8 mouse cellular contexts compared by ENCODE assay signal in the genomic region with DNA sequence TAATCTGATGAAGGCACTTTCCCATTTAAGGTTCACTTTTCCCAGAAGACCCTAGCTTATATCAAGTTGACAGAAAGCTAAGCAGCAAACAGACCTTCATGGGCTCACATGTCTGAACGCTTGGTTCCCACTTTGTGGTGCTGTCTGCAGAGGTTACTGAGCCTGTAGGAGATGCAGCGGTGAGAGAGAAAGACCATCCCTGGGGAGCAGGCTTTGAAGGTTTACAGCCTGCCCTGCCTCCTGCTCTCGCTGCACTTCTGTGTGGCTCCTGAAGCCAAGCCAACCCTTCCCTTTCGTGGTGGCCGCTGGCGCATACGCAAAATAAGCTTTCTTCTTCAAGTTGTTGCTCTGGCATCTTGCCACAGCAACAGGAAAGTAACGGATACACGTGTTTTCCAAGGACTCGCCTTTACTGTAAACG. TPM values are rescaled to one million over a fixed set of nuclear protein-coding genes. Genes with fewer than 3 reads are reported as not detected.
DNase-seq lines count a peak whose midpoint lies in the region; ATAC-seq lines count a peak whose summit lies in the region.

A gene (plus strand): TSS at position 35 of the 421 bp plus-strand sequence.

- no peaks in the 10 kb centered on the region for H3K27me3 ChIP-seq in forebrain, embryonic 13.5 days
- H3K27me3 ChIP-seq in forebrain, embryonic 11.5 days (ENCODE audit: control insufficient read depth, insufficient read depth, low read length) = no peaks in the 10 kb centered on the region
- no peaks in the 10 kb centered on the region for H3K27me3 ChIP-seq in embryonic facial prominence, embryonic 11.5 days (ENCODE audit: control insufficient read depth, insufficient read depth, low read length)

- H3K9ac ChIP-seq in forebrain, embryonic 13.5 days = no peak within 1 kb of the TSS
- H3K9ac ChIP-seq in forebrain, embryonic 11.5 days (ENCODE audit: low read length) = no peak within 1 kb of the TSS
- no peak within 1 kb of the TSS for H3K9ac ChIP-seq in embryonic facial prominence, embryonic 11.5 days (replicated peaks; ENCODE audit: low read length)

- no peak within 1 kb of the TSS for H3K27ac ChIP-seq in forebrain, embryonic 13.5 days
- H3K27ac ChIP-seq in forebrain, embryonic 11.5 days (ENCODE audit: low read depth, low read length) = no peak within 1 kb of the TSS
- H3K27ac ChIP-seq in embryonic facial prominence, embryonic 11.5 days (replicated peaks; ENCODE audit: low read depth, low read length) = no peak within 1 kb of the TSS

- no peak for ATAC-seq in forebrain, embryonic 13.5 days
- no peak for ATAC-seq in forebrain, embryonic 11.5 days (replicated peaks; ENCODE audit: low FRiP score)
- no peak for ATAC-seq in embryonic facial prominence, embryonic 11.5 days (replicated peaks; ENCODE audit: insufficient number of reproducible peaks, low FRiP score, low TSS enrichment, low read depth)
- no peak for ATAC-seq in CD4-positive, CD25-positive, alpha-beta regulatory T cell, adult 4 months

- no peaks in the 10 kb centered on the region for H3K9me3 ChIP-seq in forebrain, embryonic 13.5 days (replicated peaks)
- H3K9me3 ChIP-seq in forebrain, embryonic 11.5 days (ENCODE audit: control insufficient read depth, low read length) = no peaks in the 10 kb centered on the region
- no peaks in the 10 kb centered on the region for H3K9me3 ChIP-seq in embryonic facial prominence, embryonic 11.5 days (replicated peaks; ENCODE audit: control insufficient read depth, low read length)

- peaks cover 19% of the 10 kb centered on the region for H3K4me1 ChIP-seq in forebrain, embryonic 13.5 days
- H3K4me1 ChIP-seq in forebrain, embryonic 11.5 days (replicated peaks; ENCODE audit: control insufficient read depth, insufficient read depth, low read length) = no peaks in the 10 kb centered on the region
- no peaks in the 10 kb centered on the region; the same call in 1 of the 2 replicates for H3K4me1 ChIP-seq in embryonic facial prominence, embryonic 11.5 days (ENCODE audit: control insufficient read depth, insufficient read depth, low read length)

- H3K4me3 ChIP-seq in forebrain, embryonic 13.5 days = no peak within 1 kb of the TSS
- H3K4me3 ChIP-seq in forebrain, embryonic 11.5 days (ENCODE audit: low read depth, low read length) = no peak within 1 kb of the TSS
- no peak within 1 kb of the TSS for H3K4me3 ChIP-seq in embryonic facial prominence, embryonic 11.5 days (ENCODE audit: low read depth, low read length)

- peak within 1 kb of the TSS; percentile 38 for H3K4me2 ChIP-seq in forebrain, embryonic 13.5 days
- H3K4me2 ChIP-seq in forebrain, embryonic 11.5 days (ENCODE audit: low read depth, low read length, severe bottlenecking) = no peak within 1 kb of the TSS
- peak within 1 kb of the TSS; percentile 16 for H3K4me2 ChIP-seq in embryonic facial prominence, embryonic 11.5 days (ENCODE audit: low read depth, low read length)

- 21% methylated on average over 11 of the region's 11 CpGs for WGBS in forebrain, embryonic 13.5 days
- WGBS in forebrain, embryonic 11.5 days = 28% methylated on average over 11 of the region's 11 CpGs
- WGBS in embryonic facial prominence, embryonic 11.5 days = 39% methylated on average over 11 of the region's 11 CpGs

- intact Hi-C loops in heart, postnatal 10 days (cut with DNase I) = no loop called here

- DNase-seq in forebrain, embryonic 11.5 days (ENCODE audit: low spot score) = no peak
- no peak for DNase-seq in embryonic facial prominence, embryonic 11.5 days (ENCODE audit: low spot score)
- DNase-seq in heart, postnatal 10 days = peak; percentile 54 to 64
- peak; percentile 63 to 66 for DNase-seq in kidney, postnatal 36 days
- peak; percentile 30 for DNase-seq in mesoderm, embryonic 11.5 days (ENCODE audit: low read depth, low spot score)
- no peak for DNase-seq in thymus, postnatal 4 days

- H3K36me3 ChIP-seq in forebrain, embryonic 13.5 days (ENCODE audit: poor library complexity, severe bottlenecking) = no peaks in the 10 kb centered on the region
- no peaks in the 10 kb centered on the region for H3K36me3 ChIP-seq in forebrain, embryonic 11.5 days (ENCODE audit: control insufficient read depth, insufficient read depth, low read length)
- H3K36me3 ChIP-seq in embryonic facial prominence, embryonic 11.5 days (replicated peaks; ENCODE audit: control insufficient read depth, insufficient read depth, low read depth, low read length) = no peaks in the 10 kb centered on the region

RNA-seq across cellular contexts. Expression of the gene that starts here (rescaled TPM):
- 0.13 TPM in 2 replicates for polyA plus RNA-seq in forebrain, embryonic 13.5 days (2015; fragmentation: Nextera tagmentation; extraction: Ambion mirVana)
- polyA plus RNA-seq in forebrain, embryonic 11.5 days (2014; fragmentation: Nextera tagmentation; extraction: Ambion mirVana) = 0.12 TPM in 1 of 2 replicates, not detected in the other
- 0.33 and 0.43 TPM in 2 replicates for polyA plus RNA-seq in embryonic facial prominence, embryonic 11.5 days (2014; fragmentation: Nextera tagmentation; extraction: Ambion mirVana)
- under 1 TPM; 0.25 to 0.48 TPM for total RNA-seq in heart, postnatal 10 days (2021)
- polyA plus RNA-seq in CD4-positive, CD25-positive, alpha-beta regulatory T cell, adult 4 months (2017; shearing (Covaris generic)) = under 1 TPM; 0.54 to 0.98 TPM

Comparison
In these comparisons a context has a peak if more than half of its experiments do, and no peak if none do; other contexts are left out.
1. Peak in DNase-seq in heart, postnatal 10 days; RNA of the gene not detected or under 1 TPM.
2. DNase-seq: peak in kidney, postnatal 36 days (2 of 2) and mesoderm, embryonic 11.5 days (single experiment); none in forebrain, embryonic 11.5 days (single experiment), embryonic facial prominence, embryonic 11.5 days (single experiment) and thymus, postnatal 4 days (single experiment).